Mouse (Mus musculus) stomach, embryonic 16.5 days (tissue): ENCODE measurements around the gene Foxp1. TPM values are rescaled to one million over a fixed set of nuclear protein-coding genes. Genes with fewer than 3 reads are reported as not detected.
A peak's percentile ranks its signal among the peaks of the same experiment; 100 is the strongest.

Experiments
- ATAC-seq: fragments of 200-750 bp; cut with Nextera tagmentation; 2 replicates; pipeline ENCODE4 v1.8.0; 2017; ENCODE audit warnings: moderate number of reproducible peaks, moderate TSS enrichment; ENCODE audit not compliant: insufficient read depth, low FRiP score
- H3K27ac ChIP-seq: fragments of 300-500 bp; sonication (generic); 2 replicates; pipeline ENCODE4 v1.5.1; 2014; ENCODE audit warnings: low read length
- H3K27me3 ChIP-seq: fragments of 300-500 bp; sonication (generic); 2 replicates; pipeline ENCODE4 v1.6.1; 2014; ENCODE audit warnings: low read length, control low read depth, mixed read lengths; ENCODE audit not compliant: control insufficient read depth, insufficient read depth
- H3K36me3 ChIP-seq: fragments of 300-500 bp; sonication (generic); 2 replicates; pipeline ENCODE4 v1.6.1; 2014; ENCODE audit warnings: low read length; ENCODE audit not compliant: control insufficient read depth, insufficient read depth
- H3K4me1 ChIP-seq: fragments of 300-500 bp; sonication (generic); 2 replicates; pipeline ENCODE4 v1.6.1; 2014; ENCODE audit warnings: low read length, control low read depth, mixed read lengths; ENCODE audit not compliant: control insufficient read depth, insufficient read depth
- H3K4me2 ChIP-seq: fragments of 300-500 bp; sonication (generic); 2 replicates; pipeline ENCODE4 v1.6.1; 2014; ENCODE audit warnings: low read depth, low read length, mixed read lengths
- H3K4me3 ChIP-seq: fragments of 300-500 bp; sonication (generic); replicated peaks from 2 replicates; pipeline ENCODE4 v1.5.1; 2014; ENCODE audit warnings: mild to moderate bottlenecking, low read length
- H3K9ac ChIP-seq: fragments of 300-500 bp; sonication (generic); 2 replicates; pipeline ENCODE4 v1.6.1; 2014; ENCODE audit warnings: low read length
- H3K9me3 ChIP-seq: fragments of 300-500 bp; sonication (generic); replicated peaks from 2 replicates; pipeline ENCODE4 v1.6.1; 2016; ENCODE audit warnings: low read length, control low read depth; ENCODE audit not compliant: control insufficient read depth
- WGBS: fragments of 180-500 bp; shearing (Covaris S2); extraction: QIAGEN DNeasy Blood & Tissue Kit; methylation state at CpG from one replicate; pipeline ENCODE4 v1.1.7; 2014; 5-methylcytosine and 5-hydroxymethylcytosine counted together
- polyA plus RNA-seq: library from polyadenylated mRNA; unstranded; fragments of >200 nt; fragmentation: Nextera tagmentation; extraction: Ambion mirVana; gene quantifications from 2 replicates; pipeline ENCODE4 v1.2.1, GENCODE M21; 2015

Gene Foxp1
- polyA plus RNA-seq, 1 experiment from 2014 or later = 108 TPM

DNA sequence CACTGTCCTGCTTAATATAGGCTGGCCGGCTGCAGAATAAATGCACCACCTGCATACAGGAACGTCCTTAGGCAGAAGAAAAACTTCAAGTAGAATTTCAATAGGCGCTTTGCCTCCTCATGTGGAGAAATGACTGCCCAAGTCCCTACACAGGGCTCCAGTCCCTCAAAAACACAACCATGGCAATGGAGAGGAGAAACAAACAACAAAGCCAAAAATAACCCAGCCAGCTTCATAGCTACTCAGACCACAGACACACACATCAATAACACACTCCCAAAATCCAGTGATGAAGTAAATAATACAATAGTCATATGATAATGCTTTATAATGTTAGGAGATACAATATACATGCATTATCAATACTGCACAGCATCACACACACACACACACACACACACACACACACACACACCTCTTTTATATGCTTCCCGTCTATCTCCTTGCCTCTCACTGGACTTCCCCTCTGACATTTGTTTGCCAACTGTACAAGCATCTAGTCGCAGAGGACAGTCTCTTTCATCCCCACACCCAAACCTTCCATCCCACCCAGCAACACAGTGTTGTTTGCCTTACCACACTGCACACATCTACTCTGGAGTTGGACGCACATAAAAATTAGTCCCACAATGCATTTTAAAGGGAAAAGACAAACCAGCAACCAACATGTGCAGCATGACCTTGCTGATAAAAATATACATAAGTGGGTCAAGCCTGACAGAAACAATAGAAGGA is 162.6 kb downstream of the Foxp1 start:
- no peaks in the 10 kb centered on the region for H3K27me3 ChIP-seq
- H3K36me3 ChIP-seq = no peaks in the 10 kb centered on the region
- H3K4me1 ChIP-seq = no peaks in the 10 kb centered on the region
- H3K9ac ChIP-seq = no peak overlapping the region
- WGBS = 68% methylated on average over 6 of the region's 6 CpGs
- H3K27ac ChIP-seq = no peak overlapping the region
- no peak overlapping the region for H3K4me2 ChIP-seq
- H3K4me3 ChIP-seq = no peak overlapping the region
- H3K9me3 ChIP-seq = no peaks in the 10 kb centered on the region
- ATAC-seq = no peak

DNA sequence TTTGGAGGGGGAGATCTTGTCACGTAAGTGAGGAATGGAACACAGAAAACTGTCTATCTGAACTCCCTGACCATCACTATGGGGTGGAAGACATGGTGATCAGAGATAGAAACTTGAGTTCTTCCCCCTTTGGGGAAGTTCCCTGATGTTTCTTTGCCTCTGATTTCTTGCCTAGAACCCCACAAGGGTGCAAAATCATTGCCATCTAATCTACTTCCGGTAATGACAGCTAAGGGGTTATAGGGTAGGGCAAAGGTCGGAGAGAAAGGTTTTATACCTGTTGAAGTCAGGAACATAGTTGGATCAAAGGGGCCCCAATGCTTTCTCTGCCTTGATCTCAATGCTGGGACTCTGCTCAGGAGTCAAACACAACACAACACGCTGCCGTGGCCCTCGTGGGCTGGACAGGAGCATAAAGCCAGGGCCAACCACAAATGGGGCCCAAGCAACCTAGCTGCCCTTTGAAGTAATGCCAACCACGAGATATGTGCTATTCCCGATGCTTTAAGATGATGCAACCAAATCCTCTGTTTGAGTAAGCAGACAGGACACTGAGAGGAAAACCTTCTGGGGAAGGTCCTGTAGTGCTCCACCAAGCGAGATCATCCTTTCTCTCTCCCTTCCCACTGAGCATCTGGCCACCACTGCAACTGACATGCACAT is 163.4 kb downstream of the Foxp1 start:
- Histone ChIP-seq H3K36me3 (no peaks in the 10 kb centered on the region), H3K9ac (no peak overlapping the region)
- ATAC-seq = no peak

GRCm38 (mm10) chr6:99357931-99358330 is 164.6 kb downstream of the Foxp1 start:
- Histone ChIP-seq H3K9ac (no peak overlapping the region), H3K27me3 (no peaks in the 10 kb centered on the region), H3K4me2 (no peak overlapping the region), H3K36me3 (no peaks in the 10 kb centered on the region), H3K9me3 (no peaks in the 10 kb centered on the region), H3K4me1 (no peaks in the 10 kb centered on the region), H3K27ac (no peak overlapping the region), H3K4me3 (no peak overlapping the region)
- WGBS = 86% methylated on average over 2 of the region's 2 CpGs
- ATAC-seq = no peak

More for the DNA sequence above, 163.4 kb downstream of the Foxp1 start:
- Histone ChIP-seq H3K4me3 (no peak overlapping the region), H3K27ac (0 out of 2 replicates have a peak overlapping the region, but pooled peaks have one; percentile 4), H3K27me3 (no peaks in the 10 kb centered on the region), H3K4me1 (no peaks in the 10 kb centered on the region), H3K9me3 (no peaks in the 10 kb centered on the region), H3K4me2 (no peak overlapping the region)
- WGBS = 71% methylated on average over 9 of the region's 9 CpGs

DNA sequence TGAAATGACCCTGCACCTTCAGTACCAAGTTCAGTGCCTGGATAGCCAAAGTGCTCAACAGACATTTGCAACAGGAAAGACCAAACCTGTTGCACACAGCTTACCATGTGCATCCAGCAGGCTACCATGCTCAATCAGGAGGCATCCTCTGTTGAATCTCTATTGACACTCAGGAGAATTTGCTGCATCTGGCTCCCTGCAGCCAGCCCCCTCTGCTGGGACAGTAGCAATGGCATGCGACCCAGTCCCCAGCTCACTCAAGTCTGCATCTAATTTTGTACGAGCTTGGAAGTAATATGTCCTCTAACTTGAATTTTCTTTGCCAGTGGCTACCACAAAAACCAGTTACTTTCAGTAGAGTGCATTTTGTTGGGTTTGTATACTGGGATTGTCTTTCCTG is 168.2 kb downstream of the Foxp1 start:
- Histone ChIP-seq H3K4me2 (no peak overlapping the region), H3K9ac (no peak overlapping the region), H3K4me1 (peaks cover 3% of the 10 kb centered on the region; the same call in 1 of the 2 replicates), H3K27ac (no peak overlapping the region), H3K36me3 (no peaks in the 10 kb centered on the region), H3K27me3 (no peaks in the 10 kb centered on the region), H3K4me3 (no peak overlapping the region), H3K9me3 (no peaks in the 10 kb centered on the region)
- 72% methylated on average over 2 of the region's 2 CpGs for WGBS
- ATAC-seq = no peak

GRCm38 (mm10) chr6:99353441-99353840 is 169.1 kb downstream of the Foxp1 start:
- Histone ChIP-seq H3K27ac (no peak overlapping the region), H3K4me1 (peaks cover 3% of the 10 kb centered on the region; the same call in 1 of the 2 replicates), H3K27me3 (no peaks in the 10 kb centered on the region), H3K4me2 (no peak overlapping the region), H3K4me3 (no peak overlapping the region), H3K9me3 (no peaks in the 10 kb centered on the region), H3K36me3 (no peaks in the 10 kb centered on the region), H3K9ac (no peak overlapping the region)
- 68% methylated on average over 2 of the region's 2 CpGs for WGBS
- no peak for ATAC-seq

DNA sequence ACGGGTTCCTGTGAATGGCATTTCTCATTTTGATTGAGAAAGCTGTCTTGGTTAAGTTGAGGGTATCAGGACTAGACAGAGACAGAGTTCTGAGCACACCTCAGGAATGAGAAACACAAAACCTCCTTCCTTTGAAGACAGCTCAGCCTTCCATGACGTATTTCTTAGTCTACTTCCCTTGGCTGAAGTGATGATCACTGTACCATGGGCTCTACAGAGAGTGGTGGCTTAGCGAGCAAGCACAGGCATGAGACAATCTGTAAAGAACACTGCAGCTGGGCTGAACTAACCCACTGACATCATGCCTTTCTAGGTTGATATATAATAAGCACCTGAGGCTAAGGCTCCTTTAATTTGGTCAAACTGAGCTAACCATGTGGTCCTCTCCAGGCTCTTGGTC is 172.0 kb downstream of the Foxp1 start:
- H3K9me3 ChIP-seq = no peaks in the 10 kb centered on the region
- H3K4me1 ChIP-seq = peaks cover 3% of the 10 kb centered on the region; the same call in 1 of the 2 replicates
- ATAC-seq = no peak
- no peak overlapping the region for H3K9ac ChIP-seq
- H3K27me3 ChIP-seq = no peaks in the 10 kb centered on the region
- H3K36me3 ChIP-seq = no peaks in the 10 kb centered on the region
- WGBS = 54% methylated on average over 3 of the region's 3 CpGs
- no peak overlapping the region for H3K27ac ChIP-seq
- H3K4me3 ChIP-seq = no peak overlapping the region
- H3K4me2 ChIP-seq = no peak overlapping the region

- Histone ChIP-seq H3K36me3 (no peaks in the 10 kb centered on the region), H3K4me1 (peaks cover 3% of the 10 kb centered on the region; the same call in 1 of the 2 replicates), H3K4me2 (no peak overlapping the region), H3K9me3 (no peaks in the 10 kb centered on the region), H3K4me3 (no peak overlapping the region), H3K27ac (no peak overlapping the region), H3K9ac (no peak overlapping the region), H3K27me3 (no peaks in the 10 kb centered on the region)
- 49% methylated on average over 5 of the region's 5 CpGs for WGBS
- no peak for ATAC-seq
Measured at GRCm38 (mm10) chr6:99350156-99350555, 172.4 kb downstream of the Foxp1 start.

DNA sequence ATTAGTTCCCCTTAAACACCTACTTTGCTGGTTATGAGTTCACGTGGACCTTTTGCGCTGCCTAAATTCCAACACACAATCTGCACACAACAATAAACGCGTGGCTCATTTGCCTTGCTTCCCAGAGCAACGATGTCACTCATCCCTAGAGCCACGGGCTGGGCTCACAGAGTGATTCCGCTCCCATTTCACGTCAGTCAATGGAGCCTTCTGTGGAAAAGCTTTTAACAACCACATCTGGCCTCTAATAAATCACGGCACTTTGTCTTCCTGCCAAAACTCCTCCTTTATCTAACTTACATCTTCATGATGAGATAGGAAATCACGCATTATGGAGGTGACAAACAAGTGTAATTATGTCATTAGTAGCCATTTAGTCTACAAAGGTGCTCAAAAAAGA is 174.7 kb downstream of the Foxp1 start:
- Histone ChIP-seq H3K36me3 (no peaks in the 10 kb centered on the region), H3K4me3 (no peak overlapping the region), H3K9me3 (no peaks in the 10 kb centered on the region), H3K9ac (no peak overlapping the region), H3K4me1 (peaks cover 3% of the 10 kb centered on the region; the same call in 1 of the 2 replicates), H3K27ac (no peak overlapping the region), H3K4me2 (no peak overlapping the region), H3K27me3 (no peaks in the 10 kb centered on the region)
- WGBS = 49% methylated on average over 10 of the region's 10 CpGs
- ATAC-seq = no peak

- no peaks in the 10 kb centered on the region for H3K4me1 ChIP-seq
- no peak overlapping the region for H3K9ac ChIP-seq
- no peak overlapping the region for H3K27ac ChIP-seq
- H3K36me3 ChIP-seq = no peaks in the 10 kb centered on the region
- H3K27me3 ChIP-seq = no peaks in the 10 kb centered on the region
- ATAC-seq = no peak
- WGBS = 94% methylated on average over 7 of the region's 7 CpGs
- H3K4me2 ChIP-seq = no peak overlapping the region
- H3K9me3 ChIP-seq = no peaks in the 10 kb centered on the region
- H3K4me3 ChIP-seq = no peak overlapping the region
Measured at GRCm38 (mm10) chr6:99344966-99345365, 177.6 kb downstream of the Foxp1 start.
